Mouse (Mus musculus): ENCODE results near the gene Gm20403. TPM values are rescaled to one million over a fixed set of nuclear protein-coding genes. Genes with fewer than 3 reads are reported as not detected.
"Not testable (repeated sequence)": the region's sequence is repeated elsewhere in the genome, so short reads cannot be mapped to it uniquely, and the experiment has no call there.

Gene Gm20403
- polyA plus RNA-seq, 1 experiment = not detected

DNA sequence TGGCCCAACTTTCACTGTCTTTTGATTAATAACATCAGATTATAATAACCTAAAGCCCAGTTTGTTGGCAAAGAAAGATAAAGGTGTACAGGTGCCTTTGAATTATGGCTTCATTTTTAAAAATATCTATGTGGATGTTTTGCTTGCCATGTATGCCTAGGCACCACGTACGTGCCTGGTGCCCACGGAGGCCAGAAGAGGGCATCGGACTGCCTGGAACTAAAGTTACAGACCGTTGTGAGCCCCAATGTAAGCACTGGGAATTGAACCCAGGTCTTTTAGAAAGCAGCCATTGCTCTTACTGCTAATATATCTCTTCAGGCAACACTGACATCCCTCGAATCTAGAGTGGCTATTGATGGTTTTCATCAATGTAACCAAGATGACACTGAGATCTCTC is 4.4 kb downstream of the Gm20403 start:
- WGBS = 86% methylated on average over 6 of the region's 6 CpGs
- TF ChIP-seq CTCF (IDR thresholded peaks at IDR 0.05; ENCODE audit: insufficient read depth, low read length) (no peak), POLR2A (IDR thresholded peaks at IDR 0.05; ENCODE audit: borderline replicate concordance, extremely low read depth, low read depth, low read length) (no peak)
- no peak for DNase-seq
- Histone ChIP-seq H3K4me3 (replicated peaks; ENCODE audit: extremely low read depth, low read depth, low read length) (no peak overlapping the region), H3K4me1 (ENCODE audit: control insufficient read depth, insufficient read depth, low read length) (no peaks in the 10 kb centered on the region)

DNA sequence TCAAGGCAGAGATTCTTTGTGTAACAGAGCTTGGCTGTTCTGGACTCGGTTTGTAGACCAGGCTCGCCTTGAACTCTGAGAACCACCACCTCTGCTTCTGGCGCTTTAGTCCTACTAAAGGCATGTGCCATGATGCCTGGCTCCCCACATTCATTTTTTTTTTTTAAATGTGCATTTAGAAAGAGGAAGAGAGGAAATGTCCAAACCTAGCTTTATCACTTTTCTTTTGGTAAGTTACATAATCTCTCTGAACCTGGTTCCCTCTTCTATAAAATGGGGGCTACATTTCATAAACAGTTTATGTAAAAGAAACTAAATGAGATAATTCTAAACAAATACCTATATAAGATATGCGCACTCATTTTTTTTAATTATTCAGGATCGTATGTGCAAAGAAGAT is 5.4 kb downstream of the Gm20403 start:
- TF ChIP-seq CTCF (IDR thresholded peaks at IDR 0.05; ENCODE audit: insufficient read depth, low read length) = no peak
- TF ChIP-seq POLR2A (IDR thresholded peaks at IDR 0.05; ENCODE audit: borderline replicate concordance, extremely low read depth, low read depth, low read length) = no peak
- no peak for DNase-seq
- Histone ChIP-seq H3K4me3 (replicated peaks; ENCODE audit: extremely low read depth, low read depth, low read length) (no peak overlapping the region), H3K4me1 (ENCODE audit: control insufficient read depth, insufficient read depth, low read length) (no peaks in the 10 kb centered on the region)
- 81% methylated on average over 5 of the region's 5 CpGs for WGBS

DNA sequence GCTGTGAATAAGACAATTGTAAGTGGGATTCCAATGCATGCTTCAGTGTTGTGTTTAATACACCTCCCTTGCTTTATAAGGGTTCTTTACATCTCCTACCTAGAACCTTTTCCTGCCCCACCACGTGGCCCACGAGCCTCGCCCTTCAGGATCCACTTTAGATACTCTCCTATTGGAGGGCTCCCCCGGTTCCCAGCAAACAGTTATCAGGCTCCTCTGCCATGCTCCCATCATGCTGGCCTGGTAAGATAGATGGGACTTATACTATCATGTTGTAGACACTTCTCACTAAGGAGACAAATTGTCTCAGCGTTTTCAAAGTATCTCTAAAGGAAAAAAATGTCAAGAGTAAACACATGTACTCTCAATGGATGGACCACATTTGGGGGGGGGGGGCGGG is 5.8 kb downstream of the Gm20403 start:
- no peak for TF ChIP-seq CTCF (IDR thresholded peaks at IDR 0.05; ENCODE audit: insufficient read depth, low read length)
- TF ChIP-seq POLR2A (IDR thresholded peaks at IDR 0.05; ENCODE audit: borderline replicate concordance, extremely low read depth, low read depth, low read length) = no peak
- H3K4me1 ChIP-seq (ENCODE audit: control insufficient read depth, insufficient read depth, low read length) = no peaks in the 10 kb centered on the region
- no peak overlapping the region for H3K4me3 ChIP-seq (replicated peaks; ENCODE audit: extremely low read depth, low read depth, low read length)
- WGBS = 76% methylated on average over 6 of the region's 6 CpGs
- no peak for DNase-seq

DNA sequence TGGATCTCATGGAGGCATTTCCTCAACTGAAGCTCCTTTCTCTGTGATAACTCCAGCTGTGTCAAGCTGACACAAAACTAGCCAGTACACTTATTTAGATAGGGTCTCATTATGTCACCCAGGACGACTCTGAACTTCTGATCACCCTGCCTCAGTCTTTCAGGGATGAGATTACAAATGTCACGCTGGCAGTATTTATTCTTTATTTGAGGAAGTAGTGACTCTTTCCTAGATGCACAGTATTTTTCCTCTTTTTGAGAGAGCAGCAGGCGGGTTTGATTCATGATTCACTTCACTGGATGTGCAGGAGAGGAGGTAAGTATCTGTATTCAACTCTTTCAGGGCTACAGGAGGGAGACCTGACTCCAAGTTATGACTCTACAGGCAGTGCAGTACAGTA is 17.3 kb downstream of the Gm20403 start:
- H3K4me1 ChIP-seq (ENCODE audit: control insufficient read depth, insufficient read depth, low read length) = no peaks in the 10 kb centered on the region
- DNase-seq = no peak
- H3K4me3 ChIP-seq (replicated peaks; ENCODE audit: extremely low read depth, low read depth, low read length) = no peak overlapping the region
- TF ChIP-seq CTCF (IDR thresholded peaks at IDR 0.05; ENCODE audit: insufficient read depth, low read length) (no peak), POLR2A (IDR thresholded peaks at IDR 0.05; ENCODE audit: borderline replicate concordance, extremely low read depth, low read depth, low read length) (no peak)
- 69% methylated on average over 3 of the region's 3 CpGs for WGBS

DNA sequence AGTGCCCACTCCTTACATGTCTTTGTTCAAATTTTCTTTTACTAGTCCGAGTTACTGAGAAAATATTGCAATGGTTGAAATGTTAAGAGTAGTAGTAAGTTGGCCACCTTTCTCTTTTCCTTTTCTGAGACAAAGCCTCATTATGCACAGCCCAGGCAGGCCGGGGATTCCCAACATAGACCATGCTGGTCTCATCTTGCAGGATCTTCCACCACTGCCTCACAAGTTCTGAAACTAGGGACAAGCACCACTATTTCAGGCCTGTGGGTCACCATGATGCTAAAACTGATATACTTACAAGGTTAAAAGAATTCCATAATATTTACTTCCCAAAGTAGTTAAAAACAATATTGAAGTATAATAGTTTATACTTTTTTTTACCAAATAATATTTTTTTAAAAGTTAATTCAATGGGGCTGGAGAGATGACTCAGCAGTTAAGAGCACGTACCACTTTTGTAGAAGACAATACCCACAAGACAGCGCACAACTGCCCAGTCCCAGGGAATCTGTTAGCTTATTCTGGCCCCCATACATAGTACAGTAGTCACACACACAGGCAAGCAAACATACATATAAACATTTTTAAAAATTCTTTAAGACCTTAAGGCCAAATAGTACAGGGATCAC is 20.7 kb downstream of the Gm20403 start:
- Histone ChIP-seq H3K4me3 (replicated peaks; ENCODE audit: extremely low read depth, low read depth, low read length) (no peak overlapping the region), H3K4me1 (ENCODE audit: control insufficient read depth, insufficient read depth, low read length) (no peaks in the 10 kb centered on the region)
- DNase-seq = no peak
- 93% methylated on average over 4 of the region's 4 CpGs for WGBS
- TF ChIP-seq CTCF (IDR thresholded peaks at IDR 0.05; ENCODE audit: insufficient read depth, low read length) (no peak), POLR2A (IDR thresholded peaks at IDR 0.05; ENCODE audit: borderline replicate concordance, extremely low read depth, low read depth, low read length) (no peak)

DNA sequence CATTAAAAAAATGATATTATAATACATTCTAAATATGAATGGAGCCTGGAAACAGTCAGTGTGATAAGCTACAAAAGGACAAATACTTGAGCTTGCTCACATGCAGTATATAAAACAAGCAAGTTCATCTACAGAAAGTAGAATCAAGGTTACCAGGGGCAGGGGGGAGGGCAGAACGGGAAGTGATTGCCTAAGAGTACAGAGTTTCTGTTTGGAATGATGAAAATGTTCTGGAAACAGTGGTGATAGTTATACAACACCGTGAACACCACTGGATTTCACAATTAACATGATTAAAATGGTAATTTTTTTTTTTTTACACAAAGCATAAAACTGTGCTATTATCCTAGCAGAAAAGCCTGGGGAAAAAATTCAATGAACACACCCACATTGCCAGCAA is 26.8 kb downstream of the Gm20403 start:
- DNase-seq = no peak
- TF ChIP-seq CTCF (IDR thresholded peaks at IDR 0.05; ENCODE audit: insufficient read depth, low read length) (no peak), POLR2A (IDR thresholded peaks at IDR 0.05; ENCODE audit: borderline replicate concordance, extremely low read depth, low read depth, low read length) (no peak)

DNA sequence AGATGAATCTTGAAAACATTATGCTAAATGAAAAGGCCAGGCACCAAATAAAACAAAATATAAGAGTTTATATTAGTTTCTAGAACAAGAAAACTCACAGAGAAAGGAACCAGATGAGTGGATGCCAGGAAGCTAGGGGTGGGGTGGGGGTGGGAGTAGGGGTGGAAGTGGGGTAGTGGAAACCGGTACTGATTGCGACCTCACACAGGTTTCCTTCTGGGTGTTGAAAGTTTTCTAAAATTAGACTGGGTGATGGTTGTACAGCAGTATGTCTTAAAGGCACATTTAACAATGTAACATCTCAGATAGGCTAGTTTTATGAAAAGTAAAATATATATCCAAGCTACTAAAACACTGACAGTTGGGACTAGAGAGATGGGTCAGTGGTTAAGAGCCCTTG is 29.4 kb downstream of the Gm20403 start:
- 25% methylated on average over 2 of the region's 2 CpGs for WGBS
- no peak for DNase-seq
- H3K4me1 ChIP-seq (ENCODE audit: control insufficient read depth, insufficient read depth, low read length) = peaks cover 2% of the 10 kb centered on the region; the same call in 1 of the 2 replicates
- TF ChIP-seq CTCF (IDR thresholded peaks at IDR 0.05; ENCODE audit: insufficient read depth, low read length) = no peak
- no peak for TF ChIP-seq POLR2A (IDR thresholded peaks at IDR 0.05; ENCODE audit: borderline replicate concordance, extremely low read depth, low read depth, low read length)
- H3K4me3 ChIP-seq (replicated peaks; ENCODE audit: extremely low read depth, low read depth, low read length) = no peak overlapping the region

More for the DNA sequence above, 26.8 kb downstream of the Gm20403 start:
- H3K4me1 ChIP-seq (ENCODE audit: control insufficient read depth, insufficient read depth, low read length) = peaks cover 2% of the 10 kb centered on the region; the same call in 1 of the 2 replicates
- 21% methylated on average over 2 of the region's 2 CpGs for WGBS
- no peak overlapping the region for H3K4me3 ChIP-seq (replicated peaks; ENCODE audit: extremely low read depth, low read depth, low read length)

DNA sequence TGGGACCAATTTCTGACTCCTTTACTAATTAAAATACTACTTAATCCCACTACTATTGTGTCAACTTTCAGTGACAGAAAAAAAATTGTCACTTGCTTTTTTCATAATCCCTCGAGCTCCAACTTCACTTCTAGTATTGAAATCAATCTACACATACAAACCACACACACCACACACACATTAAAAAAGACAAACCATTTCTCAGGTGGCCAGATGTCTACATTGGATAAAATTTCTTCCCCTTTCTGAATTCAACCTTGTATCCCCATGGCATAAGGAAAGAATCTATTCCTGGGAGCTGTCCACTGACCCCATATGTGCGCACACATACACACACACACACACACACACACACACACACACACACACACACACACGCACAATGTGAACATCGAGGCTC is 29.9 kb downstream of the Gm20403 start:
- no peak for TF ChIP-seq POLR2A (IDR thresholded peaks at IDR 0.05; ENCODE audit: borderline replicate concordance, extremely low read depth, low read depth, low read length)
- TF ChIP-seq CTCF (IDR thresholded peaks at IDR 0.05; ENCODE audit: insufficient read depth, low read length) = no peak
- DNase-seq = no peak
- no peak overlapping the region for H3K4me3 ChIP-seq (replicated peaks; ENCODE audit: extremely low read depth, low read depth, low read length)
- 90% methylated on average over 4 of the region's 4 CpGs for WGBS
- peaks cover 2% of the 10 kb centered on the region; the same call in 1 of the 2 replicates for H3K4me1 ChIP-seq (ENCODE audit: control insufficient read depth, insufficient read depth, low read length)

DNA sequence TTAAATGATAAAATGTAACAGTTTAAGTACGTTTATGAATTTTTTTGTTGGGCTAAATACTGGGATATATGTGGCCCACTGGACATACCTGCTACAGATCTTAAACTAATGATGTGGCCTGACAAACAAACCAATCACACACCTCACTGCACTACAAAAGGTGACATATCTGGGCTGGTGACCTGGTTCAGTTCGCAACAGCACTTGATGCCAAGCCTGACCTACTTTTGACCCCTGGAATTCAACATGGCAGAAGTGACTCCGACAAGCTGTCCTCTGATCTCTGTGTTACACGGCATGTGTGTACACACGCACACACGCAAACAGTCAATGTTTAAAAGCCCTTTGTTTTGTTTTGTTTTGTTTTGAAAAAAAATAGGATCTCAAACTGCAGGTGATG is 40.2 kb downstream of the Gm20403 start:
- TF ChIP-seq CTCF (IDR thresholded peaks at IDR 0.05; ENCODE audit: insufficient read depth, low read length) = no peak
- no peak for TF ChIP-seq POLR2A (IDR thresholded peaks at IDR 0.05; ENCODE audit: borderline replicate concordance, extremely low read depth, low read depth, low read length)
- WGBS = 86% methylated on average over 6 of the region's 6 CpGs
- Histone ChIP-seq H3K4me3 (replicated peaks; ENCODE audit: extremely low read depth, low read depth, low read length) (no peak overlapping the region), H3K4me1 (ENCODE audit: control insufficient read depth, insufficient read depth, low read length) (no peaks in the 10 kb centered on the region)
- no peak for DNase-seq

DNA sequence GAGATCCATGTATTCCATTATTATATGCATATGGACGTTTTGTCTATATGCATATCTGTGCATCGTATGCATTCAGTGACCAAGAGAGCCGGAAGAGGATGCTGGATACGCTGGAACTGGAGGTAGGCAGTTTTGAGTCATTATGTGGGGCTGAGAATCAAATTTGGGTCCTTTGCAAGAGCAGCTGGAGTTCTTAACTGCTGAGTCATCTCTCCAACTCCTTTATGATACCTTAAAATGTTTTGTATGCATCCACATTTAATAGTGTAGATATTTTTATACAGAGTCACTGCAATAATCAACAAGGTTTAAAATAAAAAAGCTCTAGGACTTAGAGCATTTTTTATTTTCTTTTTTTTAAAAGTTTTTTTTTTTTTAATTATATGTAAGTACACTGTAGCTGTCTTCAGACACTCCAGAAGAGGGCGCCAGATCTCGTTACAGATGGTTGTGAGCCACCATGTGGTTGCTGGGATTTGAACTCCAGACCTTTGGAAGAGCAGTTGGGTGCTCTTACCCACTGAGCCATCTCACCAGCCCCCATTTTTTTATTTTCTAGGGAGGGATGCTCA is 43.7 kb downstream of the Gm20403 start:
- 95% methylated on average over 6 of the region's 6 CpGs for WGBS
- not testable (repeated sequence) for H3K4me1 ChIP-seq (ENCODE audit: control insufficient read depth, insufficient read depth, low read length); H3K4me3 ChIP-seq (replicated peaks; ENCODE audit: extremely low read depth, low read depth, low read length); DNase-seq

DNA sequence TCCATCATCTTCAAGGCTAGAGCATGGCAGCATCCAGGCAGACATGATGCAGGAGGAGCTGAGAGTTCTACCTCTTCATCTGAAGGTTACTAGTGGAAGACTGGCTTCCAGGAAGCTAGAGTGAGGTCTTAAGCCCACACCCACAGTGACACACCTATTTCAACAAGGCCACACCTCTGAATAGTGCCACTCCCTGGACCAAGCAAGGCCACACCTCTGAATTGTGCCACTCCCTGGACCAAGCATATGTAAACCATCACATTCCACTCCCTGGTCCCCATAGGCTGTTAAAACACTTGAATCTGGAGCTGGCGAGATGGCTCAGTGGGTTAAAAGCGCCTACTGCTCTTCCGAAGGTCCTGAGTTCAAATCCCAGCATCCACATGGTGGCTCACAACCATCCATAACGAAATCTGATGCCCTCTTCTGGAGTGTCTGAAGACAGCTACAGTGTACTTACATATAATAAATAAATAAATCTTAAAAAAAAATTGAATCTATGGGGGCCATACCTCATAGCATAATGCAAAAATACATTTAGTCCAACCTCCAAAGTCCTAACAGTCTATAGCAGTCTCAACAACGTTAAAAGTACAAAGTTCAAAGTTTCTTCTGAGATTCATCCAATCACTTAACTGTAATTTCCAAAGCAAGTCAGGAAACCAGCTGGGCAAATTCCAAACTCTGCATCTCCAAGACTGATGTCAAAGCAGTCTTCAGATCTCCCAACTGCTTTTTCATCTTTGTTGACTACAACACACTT is 48.6 kb downstream of the Gm20403 start:
- not testable (repeated sequence) for DNase-seq; H3K4me1 ChIP-seq (ENCODE audit: control insufficient read depth, insufficient read depth, low read length); H3K4me3 ChIP-seq (replicated peaks; ENCODE audit: extremely low read depth, low read depth, low read length)
- 90% methylated on average over 5 of the region's 5 CpGs for WGBS

All from lung, adult 2 months (tissue).